ENCODE assay signal across 23 mouse cellular contexts in genomic region chr10:69342328-69342727, GRCm38 (mm10). TPM values are rescaled to one million over a fixed set of nuclear protein-coding genes. Genes with fewer than 3 reads are reported as not detected.
DNase-seq lines count a peak whose midpoint lies in the region; ATAC-seq and TF ChIP-seq lines count a peak whose summit lies in the region.
"Had no signal": no experiment of that assay in that cellular context is flagged by ENCODE, and none has a peak within 500 bp of the region (broad histone marks: within the 10 kb centered on the region; RNA-seq: fewer than 3 reads in every experiment).

No protein-coding gene starts in this region.

- TF ChIP-seq CTCF in liver, adult 2 months (IDR thresholded peaks at IDR 0.05; ENCODE audit: low read depth, low read length) = peak; percentile 41; the same call in 1 of the 2 replicates
- no peak for TF ChIP-seq CTCF in liver, postnatal 0 days (IDR thresholded peaks at IDR 0.05; ENCODE audit: low read depth)

- H3K4me3 ChIP-seq in liver, adult 2 months (ENCODE audit: insufficient read depth, low read depth, low read length) = no peak overlapping the region
- H3K4me3 ChIP-seq in liver, embryonic 13.5 days (replicated peaks) = no peak overlapping the region
- H3K4me3 ChIP-seq in liver, postnatal 0 days (ENCODE audit: low read depth, low read length) = no peak overlapping the region
- H3K4me3 ChIP-seq: embryonic facial prominence, embryonic 10.5 days; embryonic facial prominence, embryonic 12.5 days; forebrain, embryonic 13.5 days; forebrain, embryonic 15.5 days had no signal

- H3K27me3 ChIP-seq in liver, adult 2 months (ENCODE audit: control insufficient read depth, insufficient read depth, low read length) = no peaks in the 10 kb centered on the region
- H3K27me3 ChIP-seq in liver, embryonic 13.5 days = no peaks in the 10 kb centered on the region
- H3K27me3 ChIP-seq in liver, postnatal 0 days (ENCODE audit: insufficient read depth, low read length) = no peaks in the 10 kb centered on the region
- H3K27me3 ChIP-seq: CH12.LX; embryonic facial prominence, embryonic 12.5 days; forebrain, embryonic 13.5 days; forebrain, embryonic 15.5 days; Patski had no signal

- H3K36me3 ChIP-seq in liver, adult 2 months (ENCODE audit: control insufficient read depth, insufficient read depth, low read length) = no peaks in the 10 kb centered on the region
- peaks cover 99% of the 10 kb centered on the region for H3K36me3 ChIP-seq in liver, embryonic 13.5 days
- H3K36me3 ChIP-seq in liver, postnatal 0 days (replicated peaks; ENCODE audit: insufficient read depth, low read length) = peaks cover 96% of the 10 kb centered on the region
- H3K36me3 ChIP-seq: forebrain, embryonic 15.5 days had no signal

- no peaks in the 10 kb centered on the region for H3K9me3 ChIP-seq in liver, embryonic 13.5 days (replicated peaks)
- no peaks in the 10 kb centered on the region for H3K9me3 ChIP-seq in liver, postnatal 0 days (ENCODE audit: low read length)
- H3K9me3 ChIP-seq: embryonic facial prominence, embryonic 10.5 days; embryonic facial prominence, embryonic 12.5 days; forebrain, embryonic 13.5 days; forebrain, embryonic 15.5 days; G1E had no signal

- H3K79me2 ChIP-seq in liver, adult 2 months (ENCODE audit: control insufficient read depth, insufficient read depth, low read length) = no peaks in the 10 kb centered on the region; the same call in 1 of the 2 replicates

- TF ChIP-seq EP300 in liver, postnatal 0 days (IDR thresholded peaks at IDR 0.05; ENCODE audit: low read depth) = no peak

- 0 out of 2 replicates have a peak, but pooled peaks have one; percentile 18 for ATAC-seq in liver, embryonic 13.5 days (ENCODE audit: low read depth)
- ATAC-seq in liver, postnatal 0 days = peak; percentile 62
- ATAC-seq: activated CD4-positive, CD25-positive, alpha-beta regulatory T cell, adult 4 months; CD4-positive, CD25-positive, alpha-beta regulatory T cell, adult 4 months; forebrain, embryonic 13.5 days; forebrain, embryonic 15.5 days; Patski had no signal

- TF ChIP-seq POLR2A in liver, adult 2 months (IDR thresholded peaks at IDR 0.05; ENCODE audit: extremely low read depth, insufficient read depth, low read length) = no peak

- peaks cover 2% of the 10 kb centered on the region; the same call in 1 of the 2 replicates for H3K4me1 ChIP-seq in liver, adult 2 months (ENCODE audit: control insufficient read depth, insufficient read depth, low read length)
- H3K4me1 ChIP-seq in liver, embryonic 13.5 days (replicated peaks) = peaks cover 37% of the 10 kb centered on the region
- H3K4me1 ChIP-seq in liver, postnatal 0 days (ENCODE audit: insufficient read depth) = 0 out of 2 replicates have a peak, but pooled peaks cover 6% of the 10 kb centered on the region
- H3K4me1 ChIP-seq: embryonic facial prominence, embryonic 10.5 days; forebrain, embryonic 13.5 days; forebrain, embryonic 15.5 days had no signal

- 33% methylated on average over 9 of the region's 9 CpGs for WGBS in liver, adult 2 months
- WGBS in liver, embryonic 13.5 days (ENCODE audit: insufficient replicate concordance) = 88% methylated on average over 9 of the region's 9 CpGs
- WGBS in liver, postnatal 0 days (ENCODE audit: insufficient replicate concordance) = 81% methylated on average over 9 of the region's 9 CpGs

- peak overlapping the region; percentile 45 for H3K9ac ChIP-seq in liver, adult 2 months (ENCODE audit: low read depth, low read length)
- no peak overlapping the region for H3K9ac ChIP-seq in liver, embryonic 13.5 days
- no peak overlapping the region for H3K9ac ChIP-seq in liver, postnatal 0 days (replicated peaks)
- H3K9ac ChIP-seq: embryonic facial prominence, embryonic 12.5 days; forebrain, embryonic 13.5 days; forebrain, embryonic 15.5 days had no signal

- no peak overlapping the region for H3K4me2 ChIP-seq in liver, embryonic 13.5 days
- H3K4me2 ChIP-seq in liver, postnatal 0 days (ENCODE audit: low read depth, low read length) = 0 out of 2 replicates have a peak overlapping the region, but pooled peaks have one; percentile 22
- H3K4me2 ChIP-seq: embryonic facial prominence, embryonic 12.5 days; forebrain, embryonic 13.5 days; forebrain, embryonic 15.5 days had no signal

- peak; percentile 74 for DNase-seq in liver, adult 2 months (ENCODE audit: extremely low read depth, low read depth, low spot score)
- no peak for DNase-seq in liver
- no peak for DNase-seq in liver, embryonic 13.5 days
- DNase-seq in liver, postnatal 0 days = no peak
- DNase-seq in spleen, adult 18-20 months = no peak
- DNase-seq: adrenal gland, adult 8-10 months; adrenal gland, postnatal 14 days; adrenal gland, postnatal 36 days; B cell, adult 2 months; cerebellum, adult 11-12 months; cerebellum, adult 2 months; cerebellum, adult 9-10 months; cerebellum, postnatal 10 days; cerebellum, postnatal 25 days had no signal

- H3K27ac ChIP-seq in liver, adult 2 months (replicated peaks; ENCODE audit: insufficient read depth, low read depth, low read length) = peak overlapping the region; percentile 90
- H3K27ac ChIP-seq in liver, embryonic 13.5 days = no peak overlapping the region
- H3K27ac ChIP-seq in liver, postnatal 0 days (ENCODE audit: low read depth) = peak overlapping the region; percentile 80
- H3K27ac ChIP-seq: embryonic facial prominence, embryonic 10.5 days; embryonic facial prominence, embryonic 12.5 days; forebrain, embryonic 13.5 days; forebrain, embryonic 15.5 days had no signal

RNA-seq across cellular contexts. Expression of gene Cdk1, which starts 10.4 kb away (rescaled TPM):
- 4.9 and 10.7 TPM in 2 replicates for total RNA-seq in liver, adult 2 months (2014; rRNA removed)
- polyA plus RNA-seq in liver, adult 2 months (2012; rRNA removed) = 1.8 and 2.6 TPM in 2 replicates
- 343 and 345 TPM in 2 replicates for polyA plus RNA-seq in liver, embryonic 13.5 days (2015; fragmentation: Nextera tagmentation; extraction: Ambion mirVana)
- 153 and 171 TPM in 2 replicates for polyA plus RNA-seq in liver, postnatal 0 days (2015; fragmentation: Nextera tagmentation; extraction: Ambion mirVana)

RNA-seq across cellular contexts. Expression of gene Ank3, which starts 56.2 kb away (rescaled TPM):
- 31.0 and 37.5 TPM in 2 replicates for total RNA-seq in liver, adult 2 months (2014; rRNA removed)
- 2.9 and 3.1 TPM in 2 replicates for polyA plus RNA-seq in liver, adult 2 months (2012; rRNA removed)
- 5.6 and 7.0 TPM in 2 replicates for polyA plus RNA-seq in liver, embryonic 13.5 days (2015; fragmentation: Nextera tagmentation; extraction: Ambion mirVana)
- 7.1 and 7.6 TPM in 2 replicates for polyA plus RNA-seq in liver, postnatal 0 days (2015; fragmentation: Nextera tagmentation; extraction: Ambion mirVana)
- polyA plus RNA-seq: G1E had no signal

Comparison
In these comparisons a context has a peak if more than half of its experiments do, and no peak if none do; other contexts are left out.
1. RNA of gene Cdk1, which starts 10.4 kb away (polyA plus RNA-seq): 343 to 345 TPM in liver, embryonic 13.5 days and 153 to 171 TPM in liver, postnatal 0 days; 1.8 to 2.6 TPM in liver, adult 2 months; every median in the first group is over 10 times any median in the second.